9 mouse cellular contexts compared by ENCODE assay signal in genomic region chr14:20672990-20673389, GRCm38 (mm10). TPM values are rescaled to one million over a fixed set of nuclear protein-coding genes. Genes with fewer than 3 reads are reported as not detected.
DNase-seq lines count a peak whose midpoint lies in the region; ATAC-seq lines count a peak whose summit lies in the region.
"Had no signal": no experiment of that assay in that cellular context is flagged by ENCODE, and none has a peak within 500 bp of the region (broad histone marks: within the 10 kb centered on the region; RNA-seq: fewer than 3 reads in every experiment).

No protein-coding gene starts in this region.

- H3K27ac ChIP-seq in heart, embryonic 13.5 days (replicated peaks): 0 out of 2 replicates have a peak overlapping the region, but pooled peaks have one; percentile 12
- H3K27ac ChIP-seq in hindbrain, embryonic 13.5 days: no peak overlapping the region
- H3K27ac ChIP-seq in liver, embryonic 15.5 days (replicated peaks): 0 out of 2 replicates have a peak overlapping the region, but pooled peaks have one; percentile 31

- H3K9ac ChIP-seq in heart, embryonic 13.5 days: no peak overlapping the region
- H3K9ac ChIP-seq in hindbrain, embryonic 13.5 days: no peak overlapping the region
- H3K9ac ChIP-seq in liver, embryonic 15.5 days: no peak overlapping the region

- H3K4me2 ChIP-seq in heart, embryonic 13.5 days: peak overlapping the region; percentile 77
- peak overlapping the region; percentile 72; the same call in 1 of the 2 replicates for H3K4me2 ChIP-seq in hindbrain, embryonic 13.5 days
- peak overlapping the region; percentile 86; the same call in 1 of the 2 replicates for H3K4me2 ChIP-seq in liver, embryonic 15.5 days

- H3K9me3 ChIP-seq in heart, embryonic 13.5 days: no peaks in the 10 kb centered on the region
- no peaks in the 10 kb centered on the region for H3K9me3 ChIP-seq in hindbrain, embryonic 13.5 days
- H3K9me3 ChIP-seq in liver, embryonic 15.5 days (replicated peaks): no peaks in the 10 kb centered on the region

- ATAC-seq in heart, embryonic 13.5 days (ENCODE audit: extremely low read depth, insufficient number of reproducible peaks, low FRiP score, low TSS enrichment): no peak
- no peak for ATAC-seq in hindbrain, embryonic 13.5 days (ENCODE audit: low FRiP score)
- ATAC-seq in liver, embryonic 15.5 days (ENCODE audit: insufficient read depth): no peak

- peak overlapping the region; percentile 74; the same call in 1 of the 2 replicates for H3K4me3 ChIP-seq in heart, embryonic 13.5 days
- no peak overlapping the region for H3K4me3 ChIP-seq in hindbrain, embryonic 13.5 days
- no peak overlapping the region for H3K4me3 ChIP-seq in liver, embryonic 15.5 days (replicated peaks)

- peaks cover 27% of the 10 kb centered on the region for H3K4me1 ChIP-seq in heart, embryonic 13.5 days
- peaks cover 22% of the 10 kb centered on the region for H3K4me1 ChIP-seq in hindbrain, embryonic 13.5 days (replicated peaks)
- peaks cover 18% of the 10 kb centered on the region for H3K4me1 ChIP-seq in liver, embryonic 15.5 days (replicated peaks)

- WGBS in heart, embryonic 13.5 days: 84% methylated on average over 2 of the region's 2 CpGs
- 92% methylated on average over 2 of the region's 2 CpGs for WGBS in hindbrain, embryonic 13.5 days
- 78% methylated on average over 2 of the region's 2 CpGs for WGBS in liver, embryonic 15.5 days (ENCODE audit: insufficient replicate concordance)

- H3K27me3 ChIP-seq in heart, embryonic 13.5 days (replicated peaks): 0 out of 2 replicates have a peak, but pooled peaks cover 3% of the 10 kb centered on the region
- H3K27me3 ChIP-seq in hindbrain, embryonic 13.5 days: peaks cover 31% of the 10 kb centered on the region
- H3K27me3 ChIP-seq in liver, embryonic 15.5 days: peaks cover 27% of the 10 kb centered on the region

- H3K36me3 ChIP-seq in heart, embryonic 13.5 days: peaks cover 24% of the 10 kb centered on the region
- peaks cover 21% of the 10 kb centered on the region for H3K36me3 ChIP-seq in hindbrain, embryonic 13.5 days
- peaks cover 23% of the 10 kb centered on the region for H3K36me3 ChIP-seq in liver, embryonic 15.5 days (replicated peaks)

- DNase-seq in heart, adult 11 months: no peak
- DNase-seq in B cell, adult 2 months: peak; percentile 68 to 75
- DNase-seq in WW6 (ENCODE audit: low read depth, low spot score): peak; percentile 58
- DNase-seq in thymus, postnatal 36 days: peak; percentile 26 to 33
- DNase-seq in heart, adult 18-20 months: no peak

RNA-seq across cellular contexts. Expression of gene Sec24c, which starts 1.1 kb away (rescaled TPM):
- 68.8 and 69.5 TPM in 2 replicates for polyA plus RNA-seq in heart, embryonic 13.5 days (2015; fragmentation: Nextera tagmentation; extraction: Ambion mirVana)
- 89.8 and 90.0 TPM in 2 replicates for polyA plus RNA-seq in hindbrain, embryonic 13.5 days (2015; fragmentation: Nextera tagmentation; extraction: Ambion mirVana)
- polyA plus RNA-seq in liver, embryonic 15.5 days (2015; fragmentation: Nextera tagmentation; extraction: Ambion mirVana): 35.3 and 40.6 TPM in 2 replicates
- total RNA-seq in heart, adult 18-20 months (2021): 10 to 100 TPM; 95.8 to 97.9 TPM

RNA-seq across cellular contexts. Expression of gene Synpo2l, which starts 4.8 kb away (rescaled TPM):
- polyA plus RNA-seq in heart, embryonic 13.5 days (2015; fragmentation: Nextera tagmentation; extraction: Ambion mirVana): 131 and 134 TPM in 2 replicates
- 0.23 and 0.30 TPM in 2 replicates for polyA plus RNA-seq in hindbrain, embryonic 13.5 days (2015; fragmentation: Nextera tagmentation; extraction: Ambion mirVana)
- polyA plus RNA-seq in liver, embryonic 15.5 days (2015; fragmentation: Nextera tagmentation; extraction: Ambion mirVana): 0.68 and 1.3 TPM in 2 replicates
- total RNA-seq in heart, adult 18-20 months (2021): 10 to 100 TPM; 87.3 to 87.9 TPM

RNA-seq across cellular contexts. Expression of gene Myoz1, which starts 16.6 kb away (rescaled TPM):
- 14.3 and 19.2 TPM in 2 replicates for polyA plus RNA-seq in heart, embryonic 13.5 days (2015; fragmentation: Nextera tagmentation; extraction: Ambion mirVana)
- polyA plus RNA-seq in hindbrain, embryonic 13.5 days (2015; fragmentation: Nextera tagmentation; extraction: Ambion mirVana): 0.30 TPM in 1 of 2 replicates, not detected in the other
- polyA plus RNA-seq in liver, embryonic 15.5 days (2015; fragmentation: Nextera tagmentation; extraction: Ambion mirVana): 2.8 and 4.4 TPM in 2 replicates
- under 1 TPM; 0.35 to 0.54 TPM for total RNA-seq in heart, adult 18-20 months (2021)
- polyA plus RNA-seq: spleen, adult 2 months had no signal

RNA-seq across cellular contexts. Expression of gene Fut11, which starts 21.8 kb away (rescaled TPM):
- 15.3 and 17.4 TPM in 2 replicates for polyA plus RNA-seq in heart, embryonic 13.5 days (2015; fragmentation: Nextera tagmentation; extraction: Ambion mirVana)
- polyA plus RNA-seq in hindbrain, embryonic 13.5 days (2015; fragmentation: Nextera tagmentation; extraction: Ambion mirVana): 27.2 and 29.3 TPM in 2 replicates
- polyA plus RNA-seq in liver, embryonic 15.5 days (2015; fragmentation: Nextera tagmentation; extraction: Ambion mirVana): 6.3 and 7.3 TPM in 2 replicates
- total RNA-seq in heart, adult 18-20 months (2021): 1 to 10 TPM; 4.6 to 6.1 TPM

RNA-seq across cellular contexts. Expression of gene Chchd1, which starts 29.8 kb away (rescaled TPM):
- 199 and 200 TPM in 2 replicates for polyA plus RNA-seq in heart, embryonic 13.5 days (2015; fragmentation: Nextera tagmentation; extraction: Ambion mirVana)
- 200 and 204 TPM in 2 replicates for polyA plus RNA-seq in hindbrain, embryonic 13.5 days (2015; fragmentation: Nextera tagmentation; extraction: Ambion mirVana)
- 70.8 and 89.3 TPM in 2 replicates for polyA plus RNA-seq in liver, embryonic 15.5 days (2015; fragmentation: Nextera tagmentation; extraction: Ambion mirVana)
- total RNA-seq in heart, adult 18-20 months (2021): 100 to 1,000 TPM; 108 to 122 TPM

Comparison
In these comparisons a context has a peak if more than half of its experiments do, and no peak if none do; other contexts are left out.
1. DNase-seq: peak in B cell, adult 2 months (2 of 2), WW6 (single experiment) and thymus, postnatal 36 days (2 of 2); none in heart, adult 11 months (single experiment) and heart, adult 18-20 months (0 of 2).
2. RNA of gene Synpo2l, which starts 4.8 kb away (polyA plus RNA-seq): 131 to 134 TPM in heart, embryonic 13.5 days; 0.68 to 1.3 TPM in liver, embryonic 15.5 days and 0.23 to 0.30 TPM in hindbrain, embryonic 13.5 days; every median in the first group is over 10 times any median in the second.
3. Peak in every context shown above with its lines, with median percentiles within 50 percentile points of each other: H3K4me2 ChIP-seq.